Mouse (Mus musculus): ENCODE data around the gene Haao. TPM values are rescaled to one million over a fixed set of nuclear protein-coding genes. Genes with fewer than 3 reads are reported as not detected.

The Haao gene
- polyA plus RNA-seq, 1 experiment from 2014 or later = 93.3 TPM

DNA sequence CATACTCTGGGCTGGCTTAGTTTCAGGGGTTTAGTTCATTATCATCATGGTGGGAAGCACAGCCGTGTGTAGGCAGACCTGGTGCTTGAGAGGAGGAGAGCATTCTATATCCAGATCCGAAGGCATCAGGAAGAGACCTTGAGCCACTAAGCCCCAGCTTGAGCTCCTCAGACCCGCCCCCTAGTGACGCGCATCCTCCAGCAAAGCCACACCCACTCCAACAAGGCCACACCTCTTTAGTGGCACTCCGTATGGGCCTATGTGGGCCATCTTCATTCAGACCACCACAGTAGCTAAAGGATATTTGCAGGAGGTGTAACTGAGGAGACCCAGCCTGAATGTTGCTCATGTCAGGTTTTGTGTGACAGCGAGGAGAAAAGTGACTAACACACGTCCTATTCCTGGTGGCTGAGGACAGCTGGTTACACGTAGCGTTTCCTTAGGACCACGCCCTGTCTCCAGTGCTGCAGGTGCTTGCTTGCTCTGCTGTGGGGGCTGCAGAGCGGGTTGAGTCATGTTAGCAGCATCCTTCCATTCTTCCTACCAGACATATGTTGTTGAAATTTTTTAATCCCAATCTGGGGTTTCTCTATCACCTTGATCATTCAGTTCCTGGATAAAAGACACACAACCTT lies 6.6 kb upstream of the Haao start:
- H3K9ac ChIP-seq (replicated peaks) = no peak overlapping the region
- peak; percentile 84 for DNase-seq
- no peaks in the 10 kb centered on the region for H3K9me3 ChIP-seq (ENCODE audit: low read length)
- ATAC-seq = peak; percentile 80
- H3K36me3 ChIP-seq (replicated peaks; ENCODE audit: insufficient read depth, low read length) = no peaks in the 10 kb centered on the region
- H3K4me1 ChIP-seq (ENCODE audit: insufficient read depth) = peaks cover 9% of the 10 kb centered on the region
- H3K4me2 ChIP-seq (ENCODE audit: low read depth, low read length) = peak overlapping the region; percentile 50
- no peaks in the 10 kb centered on the region for H3K27me3 ChIP-seq (ENCODE audit: insufficient read depth, low read length)
- no peak for TF ChIP-seq EP300 (IDR thresholded peaks at IDR 0.05; ENCODE audit: low read depth)
- no peak for TF ChIP-seq CTCF (IDR thresholded peaks at IDR 0.05; ENCODE audit: low read depth)
- peak overlapping the region; percentile 22; the same call in 1 of the 2 replicates for H3K4me3 ChIP-seq (ENCODE audit: low read depth, low read length)
- no peak overlapping the region for H3K27ac ChIP-seq (ENCODE audit: low read depth)
- WGBS (ENCODE audit: insufficient replicate concordance) = 42% methylated on average over 12 of the region's 12 CpGs

- no peak overlapping the region for H3K9ac ChIP-seq (replicated peaks)
- DNase-seq (no peak), ATAC-seq (peak; percentile 32)
- H3K4me3 ChIP-seq (ENCODE audit: low read depth, low read length) = peak overlapping the region; percentile 22; the same call in 1 of the 2 replicates
- 50% methylated on average over 3 of the region's 3 CpGs for WGBS (ENCODE audit: insufficient replicate concordance)
- H3K4me1 ChIP-seq (ENCODE audit: insufficient read depth) = peaks cover 12% of the 10 kb centered on the region
- TF ChIP-seq EP300 (IDR thresholded peaks at IDR 0.05; ENCODE audit: low read depth) (no peak), CTCF (IDR thresholded peaks at IDR 0.05; ENCODE audit: low read depth) (peak; percentile 42; the same call in 1 of the 2 replicates)
- H3K36me3 ChIP-seq (replicated peaks; ENCODE audit: insufficient read depth, low read length) = no peaks in the 10 kb centered on the region
- H3K4me2 ChIP-seq (ENCODE audit: low read depth, low read length) = peak overlapping the region; percentile 50
- H3K9me3 ChIP-seq (ENCODE audit: low read length) = no peaks in the 10 kb centered on the region
- H3K27ac ChIP-seq (ENCODE audit: low read depth) = no peak overlapping the region
- no peaks in the 10 kb centered on the region for H3K27me3 ChIP-seq (ENCODE audit: insufficient read depth, low read length)
These were observed 6.1 kb upstream of the Haao start for GRCm38 (mm10) chr17:83853831-83854230.

DNA sequence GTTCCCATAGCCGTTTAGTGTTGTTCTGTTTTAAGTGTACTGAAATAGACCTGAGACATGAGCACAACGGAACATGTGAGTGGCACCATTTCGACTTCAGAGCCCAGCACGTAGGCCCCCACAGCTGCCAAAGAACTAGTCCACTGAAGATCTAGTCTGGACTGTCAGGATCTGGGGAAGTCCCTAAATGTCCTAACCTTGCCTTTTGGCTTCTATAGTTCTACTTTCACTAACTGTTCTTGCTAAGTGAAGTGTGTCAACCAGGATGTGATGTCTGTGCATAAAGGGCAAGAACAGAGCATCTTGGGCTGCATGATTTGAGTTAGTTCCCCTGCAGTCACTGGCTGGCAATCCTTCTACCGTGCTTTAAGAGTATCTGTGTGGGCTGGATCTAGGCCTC lies 3.1 kb upstream of the Haao start:
- Histone ChIP-seq H3K4me1 (ENCODE audit: insufficient read depth) (peaks cover 32% of the 10 kb centered on the region), H3K36me3 (replicated peaks; ENCODE audit: insufficient read depth, low read length) (no peaks in the 10 kb centered on the region), H3K27me3 (ENCODE audit: insufficient read depth, low read length) (no peaks in the 10 kb centered on the region), H3K4me3 (ENCODE audit: low read depth, low read length) (no peak overlapping the region), H3K9me3 (ENCODE audit: low read length) (no peaks in the 10 kb centered on the region), H3K9ac (replicated peaks) (no peak overlapping the region), H3K27ac (ENCODE audit: low read depth) (no peak overlapping the region; the same call in 1 of the 2 replicates), H3K4me2 (ENCODE audit: low read depth, low read length) (no peak overlapping the region)
- no peak for TF ChIP-seq CTCF (IDR thresholded peaks at IDR 0.05; ENCODE audit: low read depth)
- TF ChIP-seq EP300 (IDR thresholded peaks at IDR 0.05; ENCODE audit: low read depth) = no peak
- 74% methylated on average over 5 of the region's 5 CpGs for WGBS (ENCODE audit: insufficient replicate concordance)
- no peak for DNase-seq
- ATAC-seq = no peak

DNA sequence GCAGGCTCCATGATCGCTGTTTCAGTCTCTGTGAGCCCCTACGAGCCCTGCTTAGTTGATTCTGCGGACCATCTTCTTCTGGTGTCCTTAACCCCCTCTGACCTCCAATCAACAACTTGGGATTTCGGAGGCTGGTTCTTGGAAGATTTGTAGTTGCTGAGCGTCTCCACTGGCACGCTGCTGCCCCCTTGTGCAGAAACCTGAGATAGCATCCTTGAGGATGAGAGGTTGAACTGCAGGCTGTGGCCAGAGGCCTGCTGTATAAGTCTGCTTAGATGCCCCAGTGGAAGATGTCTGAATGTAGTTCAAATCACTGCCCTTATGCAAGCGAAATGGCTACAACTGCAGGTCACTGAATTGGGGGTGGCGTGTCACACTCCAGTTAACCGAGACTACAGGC lies 2.7 kb upstream of the Haao start:
- peaks cover 32% of the 10 kb centered on the region for H3K4me1 ChIP-seq (ENCODE audit: insufficient read depth)
- no peak overlapping the region for H3K9ac ChIP-seq (replicated peaks)
- peak overlapping the region; percentile 20; the same call in 1 of the 2 replicates for H3K4me2 ChIP-seq (ENCODE audit: low read depth, low read length)

GRCm38 (mm10) chr17:83849717-83850116 lies 2.0 kb upstream of the Haao start:
- Histone ChIP-seq H3K36me3 (replicated peaks; ENCODE audit: insufficient read depth, low read length) (no peaks in the 10 kb centered on the region), H3K27me3 (ENCODE audit: insufficient read depth, low read length) (no peaks in the 10 kb centered on the region), H3K4me1 (ENCODE audit: insufficient read depth) (peaks cover 36% of the 10 kb centered on the region), H3K9me3 (ENCODE audit: low read length) (no peaks in the 10 kb centered on the region), H3K27ac (ENCODE audit: low read depth) (no peak overlapping the region), H3K4me3 (ENCODE audit: low read depth, low read length) (no peak overlapping the region), H3K4me2 (ENCODE audit: low read depth, low read length) (no peak overlapping the region), H3K9ac (replicated peaks) (no peak overlapping the region)
- ATAC-seq (no peak), DNase-seq (no peak)
- 68% methylated on average over 5 of the region's 5 CpGs for WGBS (ENCODE audit: insufficient replicate concordance)
- TF ChIP-seq CTCF (IDR thresholded peaks at IDR 0.05; ENCODE audit: low read depth) (no peak), EP300 (IDR thresholded peaks at IDR 0.05; ENCODE audit: low read depth) (no peak)

More for the DNA sequence above, 2.7 kb upstream of the Haao start:
- no peaks in the 10 kb centered on the region for H3K27me3 ChIP-seq (ENCODE audit: insufficient read depth, low read length)
- TF ChIP-seq EP300 (IDR thresholded peaks at IDR 0.05; ENCODE audit: low read depth) = no peak
- TF ChIP-seq CTCF (IDR thresholded peaks at IDR 0.05; ENCODE audit: low read depth) = peak; percentile 98
- peak; percentile 89 for DNase-seq
- WGBS (ENCODE audit: insufficient replicate concordance) = 16% methylated on average over 9 of the region's 9 CpGs
- H3K9me3 ChIP-seq (ENCODE audit: low read length) = no peaks in the 10 kb centered on the region
- no peak overlapping the region; the same call in 1 of the 2 replicates for H3K27ac ChIP-seq (ENCODE audit: low read depth)
- no peak overlapping the region for H3K4me3 ChIP-seq (ENCODE audit: low read depth, low read length)
- no peaks in the 10 kb centered on the region for H3K36me3 ChIP-seq (replicated peaks; ENCODE audit: insufficient read depth, low read length)
- ATAC-seq = no peak

DNA sequence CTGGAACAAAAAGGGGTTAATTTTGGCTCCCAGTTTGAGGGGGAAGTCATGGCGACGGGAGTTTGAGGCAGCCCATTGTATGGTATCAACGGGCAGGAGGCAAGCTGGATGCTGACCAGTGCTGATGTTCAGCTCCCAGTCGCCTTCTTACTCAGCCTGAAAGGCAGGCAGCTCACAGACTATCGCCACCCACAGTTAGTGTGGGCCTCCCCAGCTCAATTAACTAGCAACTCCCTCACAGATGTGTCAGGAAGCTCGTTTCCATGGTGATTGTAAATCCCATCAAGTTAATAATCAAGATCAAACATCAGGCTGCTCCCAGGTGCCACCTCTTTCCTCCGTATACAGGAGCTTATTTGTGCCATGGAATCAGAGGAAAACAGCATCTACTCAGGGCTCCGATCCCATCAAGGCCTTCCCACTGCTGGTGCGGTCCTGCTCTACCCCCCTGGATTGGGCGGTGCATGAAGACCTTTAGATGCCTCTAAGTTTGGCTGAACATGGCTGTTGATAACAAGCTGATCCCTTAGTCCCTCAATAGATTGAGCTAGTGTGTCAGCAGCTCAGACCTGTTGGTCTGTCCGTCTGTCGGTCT lies 1.4 kb upstream of the Haao start:
- Histone ChIP-seq H3K4me2 (ENCODE audit: low read depth, low read length) (no peak overlapping the region), H3K36me3 (replicated peaks; ENCODE audit: insufficient read depth, low read length) (no peaks in the 10 kb centered on the region), H3K4me3 (ENCODE audit: low read depth, low read length) (no peak overlapping the region), H3K27me3 (ENCODE audit: insufficient read depth, low read length) (no peaks in the 10 kb centered on the region), H3K9ac (replicated peaks) (no peak overlapping the region), H3K9me3 (ENCODE audit: low read length) (no peaks in the 10 kb centered on the region), H3K4me1 (ENCODE audit: insufficient read depth) (peaks cover 34% of the 10 kb centered on the region), H3K27ac (ENCODE audit: low read depth) (no peak overlapping the region)
- DNase-seq (no peak), ATAC-seq (no peak)
- TF ChIP-seq EP300 (IDR thresholded peaks at IDR 0.05; ENCODE audit: low read depth) (no peak), CTCF (IDR thresholded peaks at IDR 0.05; ENCODE audit: low read depth) (no peak)
- WGBS (ENCODE audit: insufficient replicate concordance) = 71% methylated on average over 12 of the region's 12 CpGs
